8 mouse cellular contexts compared by ENCODE assay signal in genomic region chr2:33316516-33316915, GRCm38 (mm10). TPM values are rescaled to one million over a fixed set of nuclear protein-coding genes. Genes with fewer than 3 reads are reported as not detected.
DNase-seq lines count a peak whose midpoint lies in the region.

No protein-coding gene starts in this region.

- DNase-seq in MN1 (ENCODE audit: low spot score): peak; percentile 82
- peak; percentile 81 for DNase-seq in cerebellum, adult 9-10 months
- DNase-seq in forelimb bud, embryonic 11.5 days (ENCODE audit: low read depth, low spot score): peak; percentile 67
- peak; percentile 94 for DNase-seq in heart, postnatal 4 days
- DNase-seq in layer of hippocampus, adult 8-10 months (ENCODE audit: low spot score in 2 of 2): peak; percentile 62 to 70
- DNase-seq in lung, postnatal 10 days: peak; percentile 96
- peak; percentile 91 for DNase-seq in retina, embryonic 14.5 days (ENCODE audit: low spot score)
- peak; percentile 44 to 73 for DNase-seq in urinary bladder, adult 18-20 months (ENCODE audit: low spot score in 2 of 2)

RNA-seq across cellular contexts. Expression of gene Ralgps1, which starts 54.8 kb away (rescaled TPM):
- 1 to 10 TPM; 8.7 to 8.8 TPM for total RNA-seq in heart, postnatal 4 days (2021)
- total RNA-seq in layer of hippocampus, adult 8-10 months (2022): 10 to 100 TPM; 57.9 to 79.2 (median 69.1) TPM

Comparison
In these comparisons a context has a peak if more than half of its experiments do, and no peak if none do; other contexts are left out.
1. Peak in every context shown above with its lines: DNase-seq.
2. RNA of gene Ralgps1, which starts 54.8 kb away (total RNA-seq): 57.9 to 79.2 TPM in layer of hippocampus, adult 8-10 months; 8.7 to 8.8 TPM in heart, postnatal 4 days; every median in the first group is over 4 times any median in the second.